Mouse (Mus musculus) layer of hippocampus, postnatal 25 days (tissue): ENCODE results near the gene Dusp18. TPM values are rescaled to one million over a fixed set of nuclear protein-coding genes. Genes with fewer than 3 reads are reported as not detected.

ENCODE experiments used
- DNase-seq, 2 experiments: peaks; one replicate each; pipeline ENCODE4 v3.0.0; 2022; ENCODE audit warnings: mixed read lengths in 2 of 2, low spot score in 1 of 2; ENCODE audit errors: extremely low spot score in 1 of 2
- total RNA-seq, 2 experiments: library from RNA; stranded (reverse); gene quantifications; 2 replicates each; pipeline ENCODE4 v1.2.3; 2021

The Dusp18 gene
- 10 to 100 TPM; 26.1 to 26.4 TPM for total RNA-seq

DNA sequence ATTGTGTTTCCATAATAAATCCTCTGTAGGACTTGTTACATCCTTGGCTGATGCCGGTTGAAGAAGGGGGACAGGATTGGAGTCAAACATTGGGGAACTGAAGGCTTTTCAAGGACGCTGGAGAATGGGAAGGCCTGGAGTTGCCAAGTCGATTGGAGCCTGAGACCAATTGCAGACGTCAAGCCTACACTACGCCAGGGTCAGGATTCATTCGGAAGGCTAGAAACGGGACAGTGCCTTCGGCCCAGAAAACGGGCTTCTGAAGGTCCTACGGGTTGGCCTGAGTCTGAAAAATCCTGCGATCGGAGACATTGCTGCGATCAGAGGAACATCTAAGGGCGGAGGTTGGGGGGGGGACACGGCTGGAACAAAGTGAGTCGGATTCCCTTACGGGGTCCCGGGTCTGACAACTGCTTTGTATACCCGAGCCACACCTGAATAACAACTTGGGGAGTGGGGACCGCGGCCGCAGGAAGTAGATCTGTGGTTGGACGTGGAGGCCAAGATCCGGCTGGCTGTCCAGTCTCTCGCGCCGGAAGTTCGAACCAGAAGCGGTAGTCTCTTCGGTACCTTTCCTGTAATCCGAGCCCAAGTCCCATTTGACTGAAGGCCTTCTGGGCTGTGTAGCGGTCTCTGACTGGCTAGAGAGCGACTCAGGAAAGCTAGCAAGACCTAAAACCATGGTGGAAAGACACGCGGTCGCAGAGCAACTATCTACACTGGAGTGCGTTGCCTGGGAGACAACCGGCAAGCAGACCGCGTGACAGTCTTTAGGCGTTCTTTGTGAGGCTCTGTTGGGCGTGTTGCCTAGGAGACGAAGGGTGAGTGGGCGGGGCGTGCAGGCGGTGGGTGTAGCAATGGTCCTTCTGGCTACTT is at the start of gene Dusp18, which contains the start of gene 4921536K21Rik:
Dusp18 (plus strand) TSS at position 835 of the 876 bp plus-strand sequence.
4921536K21Rik (minus strand) TSS at position 693 of the 876 bp plus-strand sequence.
- peak; percentile 91 to 92 for DNase-seq

DNA sequence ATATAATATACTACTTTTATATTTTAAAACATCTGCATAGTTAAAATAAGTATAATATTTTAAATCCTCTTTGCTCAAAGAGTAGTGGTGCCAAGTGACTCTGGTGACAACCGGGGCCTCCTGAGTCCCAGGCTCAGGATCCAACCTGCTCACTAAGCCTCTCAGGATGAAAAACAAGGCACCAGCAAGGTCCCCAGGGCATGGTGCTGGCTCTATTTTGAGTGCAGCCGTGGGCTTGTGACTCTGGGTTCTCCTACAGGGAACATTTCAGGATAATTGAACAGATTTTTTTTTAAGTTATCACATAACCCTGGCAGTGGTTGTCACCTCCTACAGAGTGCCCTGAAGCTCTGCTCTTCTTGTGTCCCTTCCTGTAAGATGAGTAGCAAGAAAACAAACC is 48.7 kb upstream of the Dusp18 start:
- DNase-seq = no peak

- no peak for DNase-seq
Observed at GRCm38 (mm10) chr11:3849469-3850314, 45.3 kb upstream of the Dusp18 start.

GRCm38 (mm10) chr11:3850315-3850614 is 44.8 kb upstream of the Dusp18 start:
- no peak for DNase-seq

DNA sequence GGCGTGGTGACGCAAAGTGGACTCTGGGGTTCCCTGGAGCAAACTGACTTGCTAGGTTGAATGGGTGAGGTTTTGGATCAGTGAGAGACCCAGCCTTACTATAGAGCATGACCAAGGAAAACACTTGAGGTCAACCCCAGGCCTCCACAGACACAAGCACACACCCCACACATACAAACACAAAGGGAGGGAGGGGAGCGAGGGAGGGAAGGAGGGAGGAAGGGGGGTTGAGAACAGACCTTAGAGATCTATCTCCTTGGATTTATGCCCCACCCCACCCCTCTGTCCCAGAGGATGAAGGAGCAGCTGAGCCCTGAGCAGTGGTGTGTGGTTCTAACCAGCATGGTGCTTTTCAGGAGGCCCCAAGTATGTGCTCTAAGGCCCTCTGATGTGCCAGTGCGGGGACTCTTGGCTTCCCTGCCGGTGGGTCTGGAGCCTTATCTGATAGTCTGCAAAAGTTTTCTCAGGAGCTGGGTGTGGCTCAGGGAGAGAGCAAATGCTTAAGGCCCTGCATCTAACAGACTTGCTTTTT is 44.2 kb upstream of the Dusp18 start:
- DNase-seq = no peak

GRCm38 (mm10) chr11:3851872-3852271 is 43.2 kb upstream of the Dusp18 start:
- DNase-seq = no peak

DNA sequence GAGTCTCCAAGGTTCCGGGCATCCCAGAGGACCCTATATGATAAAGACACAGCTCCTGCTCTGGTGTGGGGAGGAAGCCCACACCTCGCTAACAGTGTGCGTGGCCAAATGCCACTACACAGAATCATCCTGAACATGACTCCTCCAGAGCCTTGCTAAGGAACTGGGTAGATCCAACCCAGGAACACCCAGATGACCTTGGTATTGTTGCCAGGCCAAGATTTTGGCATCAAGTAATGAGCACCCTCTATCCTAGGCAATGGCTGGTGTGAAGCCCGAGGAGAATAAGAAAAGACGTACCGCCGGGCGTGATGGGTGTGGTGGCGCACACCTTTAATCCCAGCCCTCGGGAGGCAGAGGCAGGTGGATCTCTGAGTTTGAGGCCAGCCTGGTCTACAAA is 42.0 kb upstream of the Dusp18 start:
- no peak for DNase-seq

DNA sequence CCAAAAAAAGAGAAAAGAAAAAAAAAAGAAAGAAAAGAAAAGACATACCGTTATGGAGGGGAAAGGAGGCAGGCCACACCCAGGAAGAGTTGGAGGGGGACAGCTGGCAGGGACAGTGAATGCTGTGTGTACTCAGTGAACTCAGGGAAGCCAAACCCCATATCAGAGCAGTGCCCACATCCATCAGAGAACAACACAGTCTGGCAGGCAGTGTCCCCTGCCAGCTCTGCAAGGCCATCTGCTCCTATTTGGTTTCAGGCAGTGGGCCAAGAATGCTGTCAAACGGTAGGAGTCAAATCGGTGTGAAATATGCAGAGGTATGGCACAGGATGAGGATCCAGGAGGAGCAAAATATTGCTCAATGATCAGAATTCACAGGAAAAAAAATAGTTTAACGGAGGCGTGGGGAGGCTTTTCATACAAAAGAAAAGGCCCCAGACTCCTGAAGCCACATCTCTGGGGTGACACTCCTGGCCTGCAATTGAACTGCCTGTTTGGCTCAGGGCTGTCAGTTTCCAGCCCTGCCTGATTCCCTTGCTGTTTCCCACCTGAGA is 41.5 kb upstream of the Dusp18 start:
- DNase-seq = peak; percentile 56 to 69

DNA sequence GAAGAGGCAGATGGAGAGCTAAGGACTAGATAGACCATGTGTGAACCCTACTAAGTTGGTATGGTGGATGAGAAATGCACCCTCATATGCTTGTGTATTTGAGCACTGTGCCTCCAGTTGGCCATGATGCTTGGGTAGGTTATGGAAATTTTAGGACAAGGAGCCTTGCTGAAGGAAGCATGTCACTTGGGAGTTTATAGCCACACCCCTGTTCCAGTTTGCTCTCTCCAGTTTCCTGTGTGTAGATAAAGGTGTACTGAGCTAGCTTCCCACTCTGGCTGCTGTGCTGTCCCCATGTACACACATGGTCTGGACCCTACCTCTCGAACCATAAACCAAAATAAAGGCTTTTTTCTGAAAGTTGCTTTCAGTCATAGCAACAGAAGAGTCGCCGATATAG is 40.9 kb upstream of the Dusp18 start:
- DNase-seq = no peak

- no peak for DNase-seq
Observed at GRCm38 (mm10) chr11:3855846-3856245, 39.2 kb upstream of the Dusp18 start.

DNA sequence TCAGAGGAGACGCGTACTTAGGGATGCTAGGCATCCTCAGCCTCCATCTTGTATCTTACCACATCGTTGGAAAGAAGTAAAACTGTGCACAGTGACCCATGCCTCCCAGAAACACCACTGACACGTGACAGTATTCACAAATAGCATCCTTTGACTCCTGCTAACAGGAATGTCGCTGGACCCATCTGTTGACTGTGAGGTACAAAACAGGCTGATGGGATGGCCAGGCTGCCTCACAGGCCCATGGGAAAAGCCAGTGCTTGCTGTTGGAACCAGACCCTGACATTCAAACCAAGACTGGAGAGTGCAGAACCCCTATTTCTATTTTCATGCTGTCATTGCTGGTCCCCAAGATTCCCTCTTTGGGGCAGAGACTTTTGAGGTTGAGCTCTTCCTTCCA is 37.1 kb upstream of the Dusp18 start:
- DNase-seq = no peak

- no peak for DNase-seq
Observed at GRCm38 (mm10) chr11:3859778-3860177, 35.3 kb upstream of the Dusp18 start.

GRCm38 (mm10) chr11:3860361-3860760 is 34.7 kb upstream of the Dusp18 start:
- no peak for DNase-seq

DNA sequence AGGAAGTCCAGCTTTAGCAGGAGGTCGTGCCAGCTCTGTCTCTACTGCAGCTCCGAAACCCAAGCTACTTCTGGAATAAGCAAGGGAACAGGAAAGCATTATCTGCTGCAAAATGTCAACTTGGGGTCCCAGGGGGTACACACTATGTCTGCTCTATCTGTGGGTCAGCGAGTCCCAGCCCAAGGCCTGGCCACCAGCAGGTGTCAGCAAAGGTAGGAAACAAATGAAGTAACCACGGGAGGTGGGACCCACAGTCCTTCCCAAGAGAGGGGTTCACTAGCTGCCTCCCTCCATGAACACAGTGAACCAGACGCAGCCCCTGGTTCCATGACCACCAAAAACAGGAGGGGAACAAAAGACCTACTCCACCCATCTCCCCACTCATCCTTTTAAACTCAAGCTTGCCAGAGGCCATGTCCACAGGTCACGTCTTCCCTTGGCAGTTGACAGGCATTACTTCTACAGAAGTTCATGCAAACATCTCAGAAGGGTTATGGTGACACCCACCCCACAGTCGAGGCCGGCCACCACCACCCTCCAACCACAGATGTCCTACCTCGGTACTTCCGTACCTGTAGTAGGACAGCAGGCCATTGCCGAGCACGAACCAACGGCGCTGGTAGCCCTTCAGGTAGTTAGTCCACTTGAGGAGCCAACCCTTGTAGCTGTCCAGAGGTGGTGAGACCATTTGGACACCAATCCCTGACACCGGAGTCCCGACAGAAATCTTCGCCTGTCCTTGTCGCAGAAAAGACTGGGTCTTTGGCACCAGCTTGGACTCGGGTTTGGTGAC is 32.2 kb upstream of the Dusp18 start:
- no peak for DNase-seq

DNA sequence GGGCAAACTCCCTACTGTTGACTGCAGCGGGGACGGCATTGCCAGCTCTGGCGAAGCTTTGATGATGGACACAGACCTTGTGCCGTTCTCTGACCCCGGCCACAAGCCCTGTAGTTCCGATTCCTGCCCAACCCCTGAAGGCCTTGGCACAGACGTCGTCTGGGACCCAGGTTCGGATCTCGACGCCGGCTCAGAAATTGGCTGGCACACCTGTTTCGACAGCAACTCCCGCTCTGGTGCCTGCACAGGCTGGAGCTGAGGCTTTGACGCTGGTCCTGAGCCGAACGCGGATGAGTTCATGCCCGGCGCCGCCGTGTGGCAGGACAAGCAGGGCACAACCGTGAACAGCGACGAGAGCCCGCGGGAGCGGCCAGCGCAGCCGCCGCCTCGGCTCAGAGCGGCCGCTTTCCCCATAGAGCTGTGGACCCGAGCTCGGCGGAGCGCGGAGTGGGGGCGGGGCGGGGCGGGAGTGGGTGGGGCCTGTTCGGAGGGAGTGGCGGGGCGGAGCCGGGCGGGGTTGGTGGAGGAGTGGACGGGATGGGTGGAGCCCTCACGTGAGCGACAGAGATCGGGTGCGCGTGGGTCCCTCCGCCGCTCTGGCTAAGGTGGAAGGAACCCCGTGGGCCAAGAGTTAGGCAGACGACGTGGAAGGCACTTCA is 31.5 kb upstream of the Dusp18 start, which contains the start of gene Osbp2:
Osbp2 (minus strand) TSS at position 450 of the 659 bp plus-strand sequence.
- DNase-seq = peak; percentile 67 to 68

GRCm38 (mm10) chr11:3864343-3864742 is 30.7 kb upstream of the Dusp18 start:
- no peak for DNase-seq

- no peak for DNase-seq
Observed at GRCm38 (mm10) chr11:3876419-3876818, 18.6 kb upstream of the Dusp18 start.

DNA sequence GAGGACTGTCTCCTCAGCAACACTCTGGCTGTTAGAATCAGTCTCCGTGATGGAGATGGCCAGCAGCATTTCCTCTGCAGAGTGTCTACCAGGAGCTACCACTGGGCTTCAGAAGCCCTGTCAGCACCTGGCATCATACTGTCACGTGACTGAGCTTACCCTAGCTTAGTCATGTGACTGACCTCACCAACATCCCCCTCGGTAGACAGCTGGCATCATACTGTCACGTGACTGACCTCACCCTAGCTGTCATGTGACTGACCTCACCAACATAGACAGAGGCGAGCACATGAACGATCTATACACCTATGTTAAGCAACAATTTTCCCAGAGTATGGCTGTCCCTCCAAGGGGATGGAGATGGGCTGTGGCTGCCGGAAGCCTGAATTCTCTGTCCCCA is 16.4 kb upstream of the Dusp18 start:
- no peak for DNase-seq

DNA sequence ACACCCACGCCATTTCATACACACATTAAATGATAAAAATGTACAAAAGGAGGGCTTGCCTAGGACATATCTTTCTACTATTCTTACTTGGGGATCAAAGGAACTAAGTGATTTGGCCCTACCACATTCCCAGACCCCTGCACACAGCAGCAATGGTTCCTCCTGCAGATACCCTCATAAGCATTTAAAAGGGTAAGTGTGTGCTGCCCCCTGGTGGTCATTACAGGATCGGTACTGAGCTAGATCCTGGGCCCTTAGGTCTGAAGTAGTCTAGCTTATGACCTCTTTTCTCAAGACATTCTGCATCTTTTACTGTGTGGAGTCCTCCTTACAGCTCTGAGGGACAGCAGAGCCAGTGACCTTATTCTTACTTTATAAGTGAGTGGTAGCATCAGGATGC is 15.2 kb upstream of the Dusp18 start:
- DNase-seq = peak; percentile 58 to 89

- no peak for DNase-seq
Observed at GRCm38 (mm10) chr11:3883711-3884110, 11.3 kb upstream of the Dusp18 start.
